Mouse (Mus musculus): ENCODE data around the gene Dzank1. TPM values are rescaled to one million over a fixed set of nuclear protein-coding genes. Genes with fewer than 3 reads are reported as not detected.

Dzank1 gene
- polyA plus RNA-seq, 1 experiment from 2014 or later = 5.2 TPM

DNA sequence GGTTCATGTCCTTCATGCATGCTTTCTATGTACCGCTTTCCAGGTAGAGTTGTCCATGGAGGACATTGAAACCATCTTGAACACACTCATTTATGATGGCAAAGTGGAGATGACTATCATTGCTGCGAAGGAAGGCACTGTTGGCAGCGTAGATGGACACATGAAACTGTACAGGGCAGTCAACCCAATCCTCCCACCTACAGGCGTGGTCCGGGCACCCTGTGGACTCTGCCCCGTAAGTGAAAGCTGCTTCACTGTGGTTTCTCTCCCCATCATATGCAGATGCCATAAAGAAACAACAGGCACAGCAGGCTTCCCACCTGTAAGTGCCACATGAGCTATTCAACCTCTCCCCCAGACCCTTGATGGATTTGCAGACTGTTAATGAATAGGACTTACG lies 9.9 kb upstream of the Dzank1 start:
- Histone ChIP-seq H3K4me2 (replicated peaks) (no peak overlapping the region), H3K36me3 (peaks cover 89% of the 10 kb centered on the region), H3K9me3 (no peaks in the 10 kb centered on the region), H3K4me3 (no peak overlapping the region), H3K27me3 (no peaks in the 10 kb centered on the region), H3K4me1 (no peaks in the 10 kb centered on the region), H3K27ac (replicated peaks) (no peak overlapping the region), H3K9ac (replicated peaks) (no peak overlapping the region)
- 97% methylated on average over 7 of the region's 7 CpGs for WGBS
- no peak for ATAC-seq (replicated peaks)

GRCm38 (mm10) chr2:144527821-144528174 lies 584 bp upstream of the Dzank1 start:
- Histone ChIP-seq H3K4me3 (peak overlapping the region; percentile 65), H3K36me3 (peaks cover 10% of the 10 kb centered on the region), H3K9me3 (no peaks in the 10 kb centered on the region), H3K9ac (replicated peaks) (peak overlapping the region; percentile 70), H3K27ac (replicated peaks) (peak overlapping the region; percentile 91), H3K4me2 (replicated peaks) (peak overlapping the region; percentile 80), H3K27me3 (0 out of 2 replicates have a peak, but pooled peaks cover 4% of the 10 kb centered on the region), H3K4me1 (peaks cover 16% of the 10 kb centered on the region)
- peak; percentile 63 for ATAC-seq (replicated peaks)
- 0% methylated on average over 25 of the region's 25 CpGs for WGBS

DNA sequence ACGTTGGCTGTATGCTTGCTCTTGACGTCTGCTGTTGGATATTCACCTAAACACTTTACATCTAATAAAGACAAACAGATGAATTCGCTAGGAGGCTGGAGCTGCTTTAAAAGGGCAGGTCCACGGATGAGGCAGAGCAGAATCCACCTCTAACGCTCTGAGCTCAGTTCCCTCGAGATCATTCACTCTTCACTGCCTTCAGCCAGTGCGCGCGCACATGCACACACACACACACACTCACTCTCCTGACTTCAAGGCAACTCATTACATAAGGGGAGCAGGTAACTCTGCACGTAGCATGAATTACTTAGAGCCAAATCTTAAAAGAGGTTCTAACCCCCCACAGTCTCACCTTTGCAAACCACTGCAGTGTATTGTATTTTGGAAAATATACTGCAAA lies 1.4 kb downstream of the Dzank1 start:
- Histone ChIP-seq H3K4me2 (replicated peaks) (no peak overlapping the region), H3K9ac (replicated peaks) (no peak overlapping the region), H3K27ac (replicated peaks) (no peak overlapping the region), H3K9me3 (no peaks in the 10 kb centered on the region), H3K27me3 (0 out of 2 replicates have a peak, but pooled peaks cover 4% of the 10 kb centered on the region), H3K36me3 (no peaks in the 10 kb centered on the region), H3K4me1 (peaks cover 16% of the 10 kb centered on the region), H3K4me3 (0 out of 2 replicates have a peak overlapping the region, but pooled peaks have one; percentile 0)
- no peak for ATAC-seq (replicated peaks)
- 46% methylated on average over 10 of the region's 10 CpGs for WGBS

DNA sequence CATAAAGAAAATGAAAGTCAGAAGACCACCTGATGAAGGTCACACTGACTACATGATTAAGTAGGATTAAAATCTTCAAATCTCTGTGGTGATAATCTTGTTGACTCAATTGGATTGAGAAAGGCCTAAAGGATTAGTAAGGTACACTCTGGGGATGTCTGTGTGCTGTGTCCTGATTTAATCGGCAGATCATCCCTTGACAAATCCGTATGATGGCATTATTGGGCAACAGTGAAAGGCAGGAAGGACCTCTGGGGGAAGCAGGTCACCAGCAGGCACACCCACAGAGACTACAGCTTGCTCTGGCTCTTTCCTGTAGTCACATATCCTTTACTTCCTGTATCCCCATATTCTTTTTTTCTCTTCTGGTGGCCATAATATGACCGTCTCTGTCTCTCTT lies 7.4 kb downstream of the Dzank1 start:
- no peak overlapping the region for H3K4me3 ChIP-seq
- ATAC-seq (replicated peaks) = no peak
- no peaks in the 10 kb centered on the region for H3K4me1 ChIP-seq
- no peaks in the 10 kb centered on the region for H3K36me3 ChIP-seq
- H3K9me3 ChIP-seq = no peaks in the 10 kb centered on the region
- no peak overlapping the region for H3K27ac ChIP-seq (replicated peaks)
- no peak overlapping the region for H3K4me2 ChIP-seq (replicated peaks)
- 75% methylated on average over 3 of the region's 3 CpGs for WGBS
- H3K9ac ChIP-seq (replicated peaks) = no peak overlapping the region
- no peaks in the 10 kb centered on the region for H3K27me3 ChIP-seq

DNA sequence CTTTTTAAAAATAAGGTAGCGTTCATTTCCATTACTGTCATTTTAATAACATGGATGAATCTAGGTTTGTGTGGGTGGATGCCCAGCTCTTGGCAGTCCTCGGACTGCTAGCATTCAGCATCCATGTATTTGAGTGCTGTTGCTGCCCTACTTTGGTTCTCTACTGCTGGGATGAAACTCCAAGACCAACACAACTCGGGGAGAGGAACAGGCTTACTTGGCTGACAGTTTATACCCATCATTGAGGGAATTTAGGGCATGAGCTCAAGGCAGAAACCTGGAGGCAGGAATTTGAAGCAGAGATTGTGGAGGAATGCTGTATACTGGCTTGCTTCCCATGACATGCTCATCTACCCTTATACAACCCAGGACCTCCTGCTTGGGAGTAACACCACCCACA lies 12.6 kb downstream of the Dzank1 start:
- no peaks in the 10 kb centered on the region for H3K4me1 ChIP-seq
- H3K9ac ChIP-seq (replicated peaks) = no peak overlapping the region
- H3K36me3 ChIP-seq = no peaks in the 10 kb centered on the region
- H3K27me3 ChIP-seq = no peaks in the 10 kb centered on the region
- no peak overlapping the region for H3K4me3 ChIP-seq
- 84% methylated on average over 3 of the region's 3 CpGs for WGBS
- H3K9me3 ChIP-seq = no peaks in the 10 kb centered on the region
- no peak overlapping the region for H3K4me2 ChIP-seq (replicated peaks)
- no peak for ATAC-seq (replicated peaks)
- H3K27ac ChIP-seq (replicated peaks) = no peak overlapping the region

GRCm38 (mm10) chr2:144502134-144502533 lies 25.1 kb downstream of the Dzank1 start:
- H3K36me3 ChIP-seq = no peaks in the 10 kb centered on the region
- H3K4me3 ChIP-seq = no peak overlapping the region
- no peak for ATAC-seq (replicated peaks)
- H3K9me3 ChIP-seq = no peaks in the 10 kb centered on the region
- H3K27me3 ChIP-seq = no peaks in the 10 kb centered on the region
- no peak overlapping the region for H3K9ac ChIP-seq (replicated peaks)
- no peaks in the 10 kb centered on the region for H3K4me1 ChIP-seq
- H3K4me2 ChIP-seq (replicated peaks) = no peak overlapping the region
- WGBS = 85% methylated on average over 6 of the region's 6 CpGs
- no peak overlapping the region for H3K27ac ChIP-seq (replicated peaks)

- 0 out of 2 replicates have a peak, but pooled peaks cover 2% of the 10 kb centered on the region for H3K4me1 ChIP-seq
- H3K27ac ChIP-seq (replicated peaks) = no peak overlapping the region
- H3K9ac ChIP-seq (replicated peaks) = no peak overlapping the region
- no peak for ATAC-seq (replicated peaks)
- no peaks in the 10 kb centered on the region for H3K27me3 ChIP-seq
- H3K4me2 ChIP-seq (replicated peaks) = no peak overlapping the region
- no peaks in the 10 kb centered on the region for H3K9me3 ChIP-seq
- WGBS = 82% methylated on average over 5 of the region's 5 CpGs
- H3K36me3 ChIP-seq = no peaks in the 10 kb centered on the region
- H3K4me3 ChIP-seq = no peak overlapping the region
Observed at GRCm38 (mm10) chr2:144489342-144489741, 37.9 kb downstream of the Dzank1 start.

DNA sequence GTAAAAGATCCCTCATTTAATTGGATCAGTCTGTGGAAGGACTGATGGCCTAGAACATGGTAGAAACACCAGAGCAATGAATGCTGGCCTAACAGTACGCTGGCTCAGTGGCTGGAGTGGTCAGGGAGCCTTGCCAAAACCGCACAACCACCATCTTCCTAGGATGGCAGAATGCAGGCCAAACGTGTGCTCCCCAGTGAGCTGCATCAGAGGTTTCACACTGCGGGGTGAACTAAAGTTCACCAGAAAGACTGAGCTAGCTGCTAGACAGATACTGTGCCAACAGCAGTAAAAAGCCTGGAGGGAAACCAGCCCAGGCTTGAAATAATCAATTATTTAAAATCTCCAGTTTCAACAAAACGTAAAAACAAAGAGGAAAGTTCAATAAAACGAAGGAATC lies 39.7 kb downstream of the Dzank1 start:
- no peaks in the 10 kb centered on the region for H3K27me3 ChIP-seq
- no peak for ATAC-seq (replicated peaks)
- H3K4me1 ChIP-seq = 0 out of 2 replicates have a peak, but pooled peaks cover 3% of the 10 kb centered on the region
- no peak overlapping the region for H3K9ac ChIP-seq (replicated peaks)
- H3K27ac ChIP-seq (replicated peaks) = no peak overlapping the region
- H3K9me3 ChIP-seq = no peaks in the 10 kb centered on the region
- 67% methylated on average over 6 of the region's 6 CpGs for WGBS
- no peaks in the 10 kb centered on the region for H3K36me3 ChIP-seq
- no peak overlapping the region for H3K4me2 ChIP-seq (replicated peaks)
- no peak overlapping the region for H3K4me3 ChIP-seq

DNA sequence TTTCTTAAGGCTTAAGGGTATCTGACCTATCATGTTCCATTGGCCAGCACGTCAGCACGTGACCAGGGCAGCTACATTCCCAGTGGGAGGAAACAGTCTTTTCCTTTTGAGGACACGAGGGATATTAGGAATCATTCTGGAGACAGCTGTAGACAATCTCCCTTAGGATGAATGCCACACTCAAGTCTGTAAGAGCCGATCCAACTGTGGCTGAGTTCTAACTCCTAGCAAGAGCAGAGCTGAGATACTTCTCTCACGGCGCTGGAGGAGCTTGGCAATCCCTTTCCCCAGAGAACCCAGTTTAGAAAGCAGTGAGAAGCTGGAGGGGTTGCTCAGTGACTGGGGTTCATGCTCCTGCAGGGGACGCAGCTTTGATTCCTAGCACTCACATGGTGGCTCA lies 41.8 kb downstream of the Dzank1 start:
- Histone ChIP-seq H3K9ac (replicated peaks) (no peak overlapping the region), H3K27ac (replicated peaks) (no peak overlapping the region), H3K4me2 (replicated peaks) (no peak overlapping the region), H3K4me3 (no peak overlapping the region), H3K4me1 (0 out of 2 replicates have a peak, but pooled peaks cover 3% of the 10 kb centered on the region), H3K9me3 (no peaks in the 10 kb centered on the region), H3K36me3 (0 out of 2 replicates have a peak, but pooled peaks cover 3% of the 10 kb centered on the region), H3K27me3 (no peaks in the 10 kb centered on the region)
- no peak for ATAC-seq (replicated peaks)
- WGBS = 87% methylated on average over 7 of the region's 7 CpGs

DNA sequence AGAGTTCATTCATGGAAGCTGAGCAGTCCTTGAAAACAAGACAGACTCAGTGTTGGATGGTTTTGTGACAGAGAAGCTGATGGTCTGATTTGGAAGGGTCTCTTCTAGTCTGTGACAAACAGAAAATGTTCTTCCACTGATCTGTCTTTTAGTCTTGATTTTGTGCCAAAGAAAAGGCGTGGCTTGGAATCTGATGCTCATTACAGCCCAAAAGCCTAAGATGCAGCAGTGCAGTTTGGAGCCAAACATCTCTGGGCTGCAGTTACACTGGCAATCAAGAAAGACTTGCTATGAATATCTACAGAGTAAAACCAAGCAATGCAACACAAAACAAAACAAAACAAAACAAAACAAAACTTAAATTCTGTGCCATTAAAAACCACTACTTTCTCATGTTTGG lies 43.1 kb downstream of the Dzank1 start:
- WGBS = 28% methylated on average over 1 of the region's 1 CpGs
- H3K4me1 ChIP-seq = 0 out of 2 replicates have a peak, but pooled peaks cover 3% of the 10 kb centered on the region
- H3K27me3 ChIP-seq = no peaks in the 10 kb centered on the region
- H3K36me3 ChIP-seq = 0 out of 2 replicates have a peak, but pooled peaks cover 3% of the 10 kb centered on the region
- no peak overlapping the region for H3K4me2 ChIP-seq (replicated peaks)
- H3K9me3 ChIP-seq = no peaks in the 10 kb centered on the region
- H3K9ac ChIP-seq (replicated peaks) = no peak overlapping the region
- H3K27ac ChIP-seq (replicated peaks) = 0 out of 2 replicates have a peak overlapping the region, but pooled peaks have one; percentile 3
- no peak overlapping the region for H3K4me3 ChIP-seq
- ATAC-seq (replicated peaks) = peak; percentile 51; the same call in 1 of the 2 replicates

DNA sequence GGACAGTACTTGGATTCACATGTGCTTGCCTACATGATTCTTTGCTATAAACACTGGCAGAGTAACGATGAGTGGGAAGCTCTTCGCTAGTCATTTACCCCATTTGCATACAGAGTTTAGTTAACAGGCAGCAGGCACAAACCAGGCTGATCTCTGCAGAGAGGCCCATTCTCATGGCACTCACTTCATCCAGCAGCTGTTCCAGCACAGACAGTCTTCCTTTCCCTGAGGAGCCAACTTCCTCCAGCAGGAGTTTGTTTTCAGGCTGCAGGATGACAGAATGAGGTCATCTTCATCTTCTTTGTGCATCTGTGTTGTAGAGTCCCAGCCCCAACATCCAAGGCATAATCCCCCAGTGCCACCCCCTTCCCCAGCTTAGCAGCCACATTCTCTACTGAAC lies 47.8 kb downstream of the Dzank1 start:
- Histone ChIP-seq H3K4me2 (replicated peaks) (no peak overlapping the region), H3K9ac (replicated peaks) (no peak overlapping the region), H3K36me3 (0 out of 2 replicates have a peak, but pooled peaks cover 3% of the 10 kb centered on the region), H3K4me3 (no peak overlapping the region), H3K27ac (replicated peaks) (no peak overlapping the region), H3K4me1 (0 out of 2 replicates have a peak, but pooled peaks cover 2% of the 10 kb centered on the region), H3K27me3 (no peaks in the 10 kb centered on the region), H3K9me3 (no peaks in the 10 kb centered on the region)
- ATAC-seq (replicated peaks) = no peak
- 82% methylated on average over 2 of the region's 2 CpGs for WGBS

GRCm38 (mm10) chr2:144467203-144467602 lies 60.0 kb downstream of the Dzank1 start:
- Histone ChIP-seq H3K36me3 (no peaks in the 10 kb centered on the region), H3K4me2 (replicated peaks) (no peak overlapping the region), H3K9me3 (no peaks in the 10 kb centered on the region), H3K4me3 (no peak overlapping the region), H3K27me3 (no peaks in the 10 kb centered on the region), H3K9ac (replicated peaks) (no peak overlapping the region), H3K4me1 (no peaks in the 10 kb centered on the region), H3K27ac (replicated peaks) (no peak overlapping the region)
- no peak for ATAC-seq (replicated peaks)
- 74% methylated on average over 5 of the region's 5 CpGs for WGBS

DNA sequence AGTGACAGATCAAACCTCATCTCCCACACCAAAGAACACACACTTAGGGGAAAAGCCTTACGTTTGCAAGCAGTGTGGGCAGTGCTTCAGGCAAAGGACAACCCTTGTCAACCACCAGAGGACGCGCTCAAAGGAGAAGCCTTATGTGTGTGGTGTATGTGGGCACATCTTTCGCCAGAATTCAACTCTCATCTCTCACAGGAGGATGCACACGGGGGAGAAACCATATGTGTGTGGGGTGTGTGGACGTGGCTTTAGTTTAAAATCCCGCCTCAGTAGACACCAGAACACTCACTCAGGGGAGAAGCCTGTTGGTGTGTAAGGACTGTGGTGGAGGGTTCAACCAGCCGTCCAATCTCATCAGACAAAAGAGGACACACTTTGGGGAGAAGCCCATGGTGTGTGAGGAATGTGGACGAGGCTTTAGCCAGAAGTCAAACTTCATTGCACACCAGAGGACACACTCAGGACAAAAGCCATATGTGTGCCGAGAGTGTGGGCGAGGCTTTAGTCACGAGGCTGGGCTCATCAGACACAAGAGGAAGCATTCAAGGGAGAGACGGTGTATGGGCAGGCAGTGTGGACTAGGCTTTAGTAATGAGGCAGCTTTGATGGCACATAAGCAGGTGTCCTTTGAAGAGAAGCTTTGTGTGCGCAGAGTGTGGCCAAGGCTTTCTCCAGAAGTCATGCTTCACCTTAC lies 61.2 kb downstream of the Dzank1 start:
- Histone ChIP-seq H3K4me1 (no peaks in the 10 kb centered on the region), H3K4me2 (replicated peaks) (no peak overlapping the region), H3K4me3 (no peak overlapping the region), H3K9me3 (no peaks in the 10 kb centered on the region), H3K9ac (replicated peaks) (no peak overlapping the region), H3K27ac (replicated peaks) (no peak overlapping the region), H3K36me3 (no peaks in the 10 kb centered on the region), H3K27me3 (no peaks in the 10 kb centered on the region)
- ATAC-seq (replicated peaks) = no peak
- 88% methylated on average over 14 of the region's 14 CpGs for WGBS

All from forebrain, embryonic 15.5 days (tissue).